Mouse (Mus musculus) thymus, postnatal 0 days (tissue): ENCODE data around the gene Lad1. TPM values are rescaled to one million over a fixed set of nuclear protein-coding genes. Genes with fewer than 3 reads are reported as not detected.

Experiments used
- DNase-seq: peaks from one replicate; pipeline ENCODE4 v3.0.0-alpha.2; 2015; ENCODE audit warnings: low spot score
- polyA plus RNA-seq: library from polyadenylated mRNA; unstranded; fragments of >200 nt; fragmentation: Nextera tagmentation; extraction: Ambion mirVana; gene quantifications from 2 replicates; pipeline ENCODE4 v1.2.1, GENCODE M21; 2015

Gene Lad1
- polyA plus RNA-seq, 1 experiment from 2014 or later = 12.1 TPM

DNA sequence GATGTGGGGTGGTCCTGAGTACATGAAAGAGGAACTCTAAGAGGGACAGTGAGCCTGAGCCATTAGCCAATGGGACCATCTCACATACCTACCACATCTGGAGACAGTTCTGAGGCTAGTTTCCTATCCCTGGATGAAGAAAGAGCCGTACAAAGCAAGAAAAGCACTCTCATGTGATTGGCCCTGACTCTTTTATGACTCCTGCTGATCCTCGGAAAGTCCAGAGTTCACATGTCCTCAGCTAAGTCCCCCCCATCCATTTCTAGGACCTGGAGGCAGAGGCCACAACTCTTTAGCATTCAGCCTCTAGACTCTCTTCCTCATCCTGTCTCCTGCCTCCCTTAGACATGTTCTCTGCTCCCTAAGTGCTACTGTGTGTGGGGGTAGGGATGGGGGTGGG lies 58.9 kb downstream of the Lad1 start:
- DNase-seq = no peak

DNA sequence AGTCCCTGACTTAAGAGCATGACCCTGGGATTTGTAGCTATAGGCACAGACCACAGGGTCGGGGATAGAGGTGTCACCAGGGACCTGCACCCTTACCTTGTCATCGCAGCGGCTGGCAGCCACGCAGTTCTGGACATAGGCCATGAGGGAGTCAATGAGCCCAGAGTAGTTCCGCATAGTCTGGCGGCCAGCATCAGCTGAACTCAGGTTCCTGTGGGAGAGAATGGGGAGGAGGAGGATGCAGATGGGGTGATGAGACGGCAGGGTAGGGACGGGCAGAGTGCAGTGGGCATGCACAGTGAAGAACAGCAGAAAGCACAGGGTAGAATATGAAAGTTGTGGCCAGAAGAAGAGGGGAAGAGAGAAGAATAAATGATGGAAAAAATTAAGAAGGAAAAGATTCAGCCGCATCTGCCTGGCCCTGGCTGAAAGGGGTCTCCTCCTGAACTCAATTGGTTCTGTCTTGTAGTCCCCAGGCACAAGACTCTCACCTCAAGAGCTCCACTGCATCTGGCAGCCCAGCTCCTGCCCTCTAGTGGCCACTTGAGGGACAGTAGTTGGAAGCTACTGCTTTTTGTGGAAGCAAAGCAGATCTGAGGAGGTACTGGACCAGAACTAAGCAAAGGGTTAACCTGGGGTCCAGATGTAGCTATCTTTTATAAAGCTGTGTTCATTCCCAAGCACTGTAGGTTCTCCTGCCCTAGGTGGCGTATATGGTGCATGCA lies 64.1 kb downstream of the Lad1 start:
- DNase-seq = peak; percentile 70

Other genes with a start within 250 kb of the Lad1 start
- 3.3 and 3.5 TPM in 2 replicates for gene Nav1, start 211.3 kb upstream of the Lad1 start, polyA plus RNA-seq
- 162 and 178 TPM in 2 replicates for gene Csrp1, start 98.5 kb upstream of the Lad1 start, polyA plus RNA-seq
- 46.0 and 46.5 TPM in 2 replicates for gene Phlda3, start 52.5 kb upstream of the Lad1 start, polyA plus RNA-seq
- 7.5 and 7.9 TPM in 2 replicates for gene Tnni1, start 39.2 kb upstream of the Lad1 start, polyA plus RNA-seq
- 3.2 and 3.6 TPM in 2 replicates for gene Tnnt2, start 17.8 kb downstream of the Lad1 start, polyA plus RNA-seq
- 6.5 and 7.3 TPM in 2 replicates for gene Pkp1, start 100.6 kb downstream of the Lad1 start, polyA plus RNA-seq
- gene Igfn1, start 187.7 kb downstream of the Lad1 start, polyA plus RNA-seq = 0.06 and 0.10 TPM in 2 replicates
- 71.8 and 72.2 TPM in 2 replicates for gene Tmem9, start 189.6 kb downstream of the Lad1 start, polyA plus RNA-seq
- not detected in 2 replicates for gene Ascl5, start 232.2 kb downstream of the Lad1 start, polyA plus RNA-seq
- 1.3 and 1.6 TPM in 2 replicates for gene Cacna1s, start 234.2 kb downstream of the Lad1 start, polyA plus RNA-seq